8 mouse cellular contexts compared by ENCODE assay signal in the genomic region with DNA sequence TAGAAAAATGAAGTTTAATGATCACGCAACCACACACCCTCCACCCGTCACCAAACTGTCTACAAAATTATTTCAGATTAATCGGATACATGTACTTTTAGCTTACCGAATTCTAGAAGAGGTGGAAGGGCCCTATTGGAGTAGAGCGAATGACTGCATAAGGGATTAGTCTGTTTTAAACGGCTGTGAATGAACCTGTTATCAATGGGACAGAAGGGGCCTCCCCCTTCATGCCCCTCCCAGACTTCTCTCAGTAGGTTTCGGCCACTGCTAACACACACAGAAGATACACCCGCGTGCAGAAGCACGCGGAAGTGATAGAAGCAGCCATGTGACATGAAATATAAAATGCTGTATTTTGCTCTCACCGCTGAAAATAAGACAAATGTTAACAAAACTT. TPM values are rescaled to one million over a fixed set of nuclear protein-coding genes. Genes with fewer than 3 reads are reported as not detected.
DNase-seq lines count a peak whose midpoint lies in the region; ATAC-seq and TF ChIP-seq lines count a peak whose summit lies in the region.

A gene (minus strand): TSS at position 150 of the 400 bp plus-strand sequence.

- no peak for TF ChIP-seq EP300 in heart, postnatal 0 days (IDR thresholded peaks at IDR 0.05; ENCODE audit: low read depth)
- no peak for TF ChIP-seq EP300 in CH12.LX (IDR thresholded peaks at IDR 0.05; ENCODE audit: low read length)

- no peak for TF ChIP-seq RAD21 in CH12.LX (IDR thresholded peaks at IDR 0.05; ENCODE audit: low read depth, low read length)

- peak within 1 kb of the TSS; percentile 95 for H3K4me3 ChIP-seq in heart, postnatal 0 days (ENCODE audit: low read depth, low read length)
- H3K4me3 ChIP-seq in CH12.LX (replicated peaks in 1 of 3; ENCODE audit: low read depth in 2 of 3, low read length in 2 of 3, poor library complexity in 1 of 3), result peak within 1 kb of the TSS; percentile 55 to 88 (median 57)
- H3K4me3 ChIP-seq in embryonic facial prominence, embryonic 12.5 days, result peak within 1 kb of the TSS; percentile 77
- H3K4me3 ChIP-seq in limb, embryonic 12.5 days (replicated peaks), result peak within 1 kb of the TSS; percentile 88
- peak within 1 kb of the TSS; percentile 96 for H3K4me3 ChIP-seq in neural tube, embryonic 14.5 days (ENCODE audit: low read depth, low read length)

- in situ Hi-C loops in CH12.LX (cut with MboI; ENCODE audit: low pct_ligation_motif_present, low pct_unique_long_range_greater_than_20kb, low sequenced_read_pairs), result loop anchor here (5.0 to 25.0 kb wide), 2 partner anchors 102 to 307 kb away; no protein-coding TSS in a partner anchor

- dilution Hi-C loops in CH12.LX (cut with MboI; ENCODE audit: extremely low pct_ligation_motif_present, extremely low pct_unique_long_range_greater_than_20kb, low sequenced_read_pairs), result no loop called here

- peaks cover 6% of the 10 kb centered on the region for H3K4me1 ChIP-seq in heart, postnatal 0 days (ENCODE audit: control insufficient read depth, insufficient read depth)
- peaks cover 2 to 4% of the 10 kb centered on the region in 2 experiments; a peak in 3 of 4 replicates for H3K4me1 ChIP-seq in CH12.LX (ENCODE audit: control insufficient read depth in 1 of 2, insufficient read depth in 2 of 2)
- H3K4me1 ChIP-seq in embryonic facial prominence, embryonic 12.5 days, result no peaks in the 10 kb centered on the region
- H3K4me1 ChIP-seq in limb, embryonic 12.5 days (replicated peaks), result peaks cover 6% of the 10 kb centered on the region
- peaks cover 7% of the 10 kb centered on the region; the same call in 1 of the 2 replicates for H3K4me1 ChIP-seq in neural tube, embryonic 14.5 days (ENCODE audit: control insufficient read depth, insufficient read depth, low read length)

- DNase-seq in heart, postnatal 0 days (ENCODE audit: low spot score), result no peak
- DNase-seq in heart, postnatal 10 days, result no peak
- peak; percentile 82 for DNase-seq in CH12.LX (ENCODE audit: extremely low read depth)
- no peak for DNase-seq in right cerebral cortex, postnatal 25 days
- no peak for DNase-seq in kidney, adult 9 months

- peak within 1 kb of the TSS; percentile 84 for H3K4me2 ChIP-seq in heart, postnatal 0 days (ENCODE audit: low read depth, low read length)
- peak within 1 kb of the TSS; percentile 17 for H3K4me2 ChIP-seq in CH12.LX (ENCODE audit: insufficient read depth, low read depth, poor library complexity, severe bottlenecking)
- H3K4me2 ChIP-seq in embryonic facial prominence, embryonic 12.5 days (replicated peaks), result peak within 1 kb of the TSS; percentile 78
- peak within 1 kb of the TSS; percentile 80 for H3K4me2 ChIP-seq in limb, embryonic 12.5 days
- peak within 1 kb of the TSS; percentile 87 for H3K4me2 ChIP-seq in neural tube, embryonic 14.5 days (ENCODE audit: low read depth, low read length)

- H3K9ac ChIP-seq in heart, postnatal 0 days (replicated peaks; ENCODE audit: low read depth, low read length), result peak within 1 kb of the TSS; percentile 82
- peak within 1 kb of the TSS; percentile 83 for H3K9ac ChIP-seq in CH12.LX (ENCODE audit: insufficient read depth, low read depth)
- H3K9ac ChIP-seq in embryonic facial prominence, embryonic 12.5 days, result peak within 1 kb of the TSS; percentile 83
- peak within 1 kb of the TSS; percentile 90 for H3K9ac ChIP-seq in limb, embryonic 12.5 days (replicated peaks)
- peak within 1 kb of the TSS; percentile 85 for H3K9ac ChIP-seq in neural tube, embryonic 14.5 days (replicated peaks; ENCODE audit: low read depth, low read length)

- no peak for TF ChIP-seq CTCF in heart, postnatal 0 days (IDR thresholded peaks at IDR 0.05; ENCODE audit: low read depth)
- TF ChIP-seq CTCF in CH12.LX (conservative IDR thresholded peaks at IDR 0.05 in 1 of 2, IDR thresholded peaks at IDR 0.05 in 1 of 2; ENCODE audit: low read depth in 2 of 2, low read length in 2 of 2), result no peak

- peak; percentile 82 for TF ChIP-seq POLR2A in CH12.LX (IDR thresholded peaks at IDR 0.05; ENCODE audit: low read depth, low read length)

- ATAC-seq in heart, postnatal 0 days (ENCODE audit: insufficient read depth, low read depth), result no peak
- ATAC-seq in embryonic facial prominence, embryonic 12.5 days (ENCODE audit: insufficient number of reproducible peaks, insufficient read depth, low FRiP score, low TSS enrichment), result no peak
- ATAC-seq in limb, embryonic 12.5 days (ENCODE audit: insufficient number of reproducible peaks, insufficient read depth, low FRiP score, low TSS enrichment, low read depth), result no peak
- ATAC-seq in neural tube, embryonic 14.5 days (ENCODE audit: low read depth), result peak; percentile 47; the same call in 1 of the 2 replicates

- WGBS in heart, postnatal 0 days, result 7% methylated on average over 12 of the region's 12 CpGs
- 9% methylated on average over 12 of the region's 12 CpGs for WGBS in embryonic facial prominence, embryonic 12.5 days
- 14% methylated on average over 12 of the region's 12 CpGs for WGBS in limb, embryonic 12.5 days
- 3% methylated on average over 12 of the region's 12 CpGs for WGBS in neural tube, embryonic 14.5 days

- H3K27me3 ChIP-seq in heart, postnatal 0 days (ENCODE audit: control insufficient read depth, insufficient read depth, low read length), result no peaks in the 10 kb centered on the region
- peaks cover 7% of the 10 kb centered on the region for H3K27me3 ChIP-seq in CH12.LX (replicated peaks)
- H3K27me3 ChIP-seq in embryonic facial prominence, embryonic 12.5 days, result no peaks in the 10 kb centered on the region
- no peaks in the 10 kb centered on the region for H3K27me3 ChIP-seq in limb, embryonic 12.5 days
- H3K27me3 ChIP-seq in neural tube, embryonic 14.5 days (ENCODE audit: control insufficient read depth, insufficient read depth, low read length), result 0 out of 2 replicates have a peak, but pooled peaks cover 2% of the 10 kb centered on the region

- peak within 1 kb of the TSS; percentile 86 for H3K27ac ChIP-seq in heart, postnatal 0 days (ENCODE audit: low read depth)
- H3K27ac ChIP-seq in CH12.LX (ENCODE audit: insufficient read depth, low read depth), result no peak within 1 kb of the TSS
- H3K27ac ChIP-seq in embryonic facial prominence, embryonic 12.5 days, result peak within 1 kb of the TSS; percentile 90
- H3K27ac ChIP-seq in limb, embryonic 12.5 days, result peak within 1 kb of the TSS; percentile 91
- peak within 1 kb of the TSS; percentile 90 for H3K27ac ChIP-seq in neural tube, embryonic 14.5 days (ENCODE audit: low read depth, low read length)

- H3K36me3 ChIP-seq in heart, postnatal 0 days (replicated peaks; ENCODE audit: control insufficient read depth, insufficient read depth, low read length), result no peaks in the 10 kb centered on the region
- no peaks in the 10 kb centered on the region for H3K36me3 ChIP-seq in CH12.LX (replicated peaks in 1 of 2; ENCODE audit: control insufficient read depth in 1 of 2, insufficient read depth in 1 of 2, low read length in 1 of 2)
- H3K36me3 ChIP-seq in embryonic facial prominence, embryonic 12.5 days, result no peaks in the 10 kb centered on the region
- H3K36me3 ChIP-seq in limb, embryonic 12.5 days, result no peaks in the 10 kb centered on the region
- no peaks in the 10 kb centered on the region for H3K36me3 ChIP-seq in neural tube, embryonic 14.5 days (ENCODE audit: control insufficient read depth, insufficient read depth, low read length)

- H3K9me3 ChIP-seq in heart, postnatal 0 days (replicated peaks; ENCODE audit: control insufficient read depth, low read length), result no peaks in the 10 kb centered on the region
- H3K9me3 ChIP-seq in CH12.LX (replicated peaks; ENCODE audit: low read length), result no peaks in the 10 kb centered on the region
- no peaks in the 10 kb centered on the region for H3K9me3 ChIP-seq in embryonic facial prominence, embryonic 12.5 days
- H3K9me3 ChIP-seq in limb, embryonic 12.5 days, result no peaks in the 10 kb centered on the region
- no peaks in the 10 kb centered on the region for H3K9me3 ChIP-seq in neural tube, embryonic 14.5 days (ENCODE audit: control insufficient read depth, low read length)

- H3K79me2 ChIP-seq in CH12.LX (replicated peaks; ENCODE audit: control insufficient read depth, extremely low read depth, insufficient read depth, poor library complexity, severe bottlenecking), result no peaks in the 10 kb centered on the region

- intact Hi-C loops in heart, postnatal 10 days (cut with DNase I), result loop anchor here (5.0 kb wide), 1 partner anchor 312 kb away; no protein-coding TSS in a partner anchor

TF ChIP-seq in CH12.LX, 34 proteins besides CTCF, POLR2A, EP300 and RAD21 (continues in another document):
- TF ChIP-seq GABPA (IDR thresholded peaks at IDR 0.05; ENCODE audit: insufficient replicate concordance, low read depth, low read length) (no peak), CHD2 (IDR thresholded peaks at IDR 0.05; ENCODE audit: low read length) (no peak), ELF1 (IDR thresholded peaks at IDR 0.05; ENCODE audit: low read depth, low read length) (peak; percentile 84), ZC3H11A (IDR thresholded peaks at IDR 0.05; ENCODE audit: low read depth, low read length) (no peak), SIN3A (IDR thresholded peaks at IDR 0.05; ENCODE audit: low read length) (peak; percentile 78), ZMIZ1 (IDR thresholded peaks at IDR 0.05; ENCODE audit: low read depth, low read length) (no peak; the same call in 1 of the 2 replicates), MEF2A (IDR thresholded peaks at IDR 0.05; ENCODE audit: borderline replicate concordance, low read depth, low read length) (peak; percentile 51; the same call in 1 of the 2 replicates), HCFC1 (IDR thresholded peaks at IDR 0.05; ENCODE audit: low read depth, low read length) (peak; percentile 30; the same call in 1 of the 2 replicates), IRF4 (IDR thresholded peaks at IDR 0.05; ENCODE audit: low read depth, low read length) (0 out of 2 replicates have a peak, but pooled peaks have one; percentile 27), UBTF (IDR thresholded peaks at IDR 0.05; ENCODE audit: low read depth, low read length) (no peak), RCOR1 (conservative IDR thresholded peaks at IDR 0.05; ENCODE audit: low read depth, low read length) (peak; percentile 35; the same call in 1 of the 2 replicates), MAZ (IDR thresholded peaks at IDR 0.05; ENCODE audit: low read depth, low read length) (peak; percentile 62; the same call in 1 of the 2 replicates), SMC3 (IDR thresholded peaks at IDR 0.05; ENCODE audit: low read depth, low read length) (no peak)

RNA-seq across cellular contexts. Expression of the gene that starts here (rescaled TPM):
- total RNA-seq in heart, postnatal 0 days (2014; rRNA removed; ENCODE audit: low replicate concordance), result 3.9 and 4.6 TPM in 2 replicates
- 5.8 and 6.0 TPM in 2 replicates for polyA plus RNA-seq in heart, postnatal 0 days (2015; fragmentation: Nextera tagmentation; extraction: Ambion mirVana)
- total RNA-seq in heart, postnatal 10 days (2021), result 1 to 10 TPM; 2.9 to 4.4 TPM
- total RNA-seq in CH12.LX (2012; rRNA removed), result 1.4 and 1.6 TPM in 2 replicates
- total RNA-seq in CH12.LX (2014; rRNA removed), result 0.64 and 1.3 TPM in 2 replicates
- polyA plus RNA-seq in CH12.LX (2012; ENCODE audit: insufficient read length, low read depth), result 1.8 and 2.1 TPM in 2 replicates
- 10.8 and 11.2 TPM in 2 replicates for polyA plus RNA-seq in embryonic facial prominence, embryonic 12.5 days (2016; fragmentation: Nextera tagmentation; extraction: Ambion mirVana)
- 8.6 and 9.1 TPM in 2 replicates for polyA plus RNA-seq in limb, embryonic 12.5 days (2016; fragmentation: Nextera tagmentation; extraction: Ambion mirVana)
- polyA plus RNA-seq in neural tube, embryonic 14.5 days (2014; fragmentation: Nextera tagmentation; extraction: Ambion mirVana), result 73.4 and 93.0 TPM in 2 replicates

Comparison
In these comparisons a context has a peak if more than half of its experiments do, and no peak if none do; other contexts are left out.
1. H3K4me2 ChIP-seq: peak in every context shown above with its lines; median percentile 87 in neural tube, embryonic 14.5 days; 84 in heart, postnatal 0 days; 80 in limb, embryonic 12.5 days; 78 in embryonic facial prominence, embryonic 12.5 days; 17 in CH12.LX.